16 mouse cellular contexts compared by ENCODE assay signal in the genomic region with DNA sequence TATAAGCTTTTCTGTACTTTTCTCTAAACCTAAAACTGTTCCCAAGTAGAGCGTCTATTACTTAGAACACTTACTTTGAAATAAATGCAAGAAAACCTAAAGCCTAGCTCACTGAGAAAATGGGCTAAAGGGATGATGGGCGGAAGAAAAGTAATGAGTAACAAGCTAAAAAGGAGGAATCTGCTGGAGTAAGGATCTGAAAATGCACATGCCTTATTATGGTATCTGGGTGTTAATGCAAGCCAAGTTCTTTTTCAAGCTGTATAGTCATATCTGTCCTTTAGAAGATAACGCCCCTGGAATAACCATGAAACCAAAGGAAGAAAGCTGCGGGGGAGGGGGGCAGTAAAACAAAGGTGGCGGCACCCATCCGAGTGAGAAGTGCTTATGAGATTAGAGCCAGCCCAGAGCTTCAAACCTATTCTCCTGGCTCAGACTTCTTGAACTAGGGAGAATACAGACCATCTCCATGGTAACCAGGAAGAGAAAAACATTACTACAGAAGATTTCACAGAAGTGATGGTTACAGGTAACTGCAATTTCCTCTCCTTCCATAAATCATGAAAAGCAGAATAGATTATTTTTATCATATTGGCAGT. TPM values are rescaled to one million over a fixed set of nuclear protein-coding genes. Genes with fewer than 3 reads are reported as not detected.
"Had no signal": no experiment of that assay in that cellular context is flagged by ENCODE, and none has a peak within 500 bp of the region (broad histone marks: within the 10 kb centered on the region; RNA-seq: fewer than 3 reads in every experiment).

No protein-coding gene starts in this region.

- H3K4me2 ChIP-seq: liver, embryonic 11.5 days; liver, embryonic 15.5 days; lung, embryonic 14.5 days; midbrain, embryonic 12.5 days; neural tube, embryonic 13.5 days had no signal

- H3K36me3 ChIP-seq: limb, embryonic 10.5 days; liver, embryonic 15.5 days; midbrain, embryonic 12.5 days; neural tube, embryonic 13.5 days had no signal

- H3K4me1 ChIP-seq: liver, embryonic 15.5 days had no signal

- H3K27ac ChIP-seq: left cerebral cortex, adult 2 months; limb, embryonic 10.5 days; liver, embryonic 15.5 days; midbrain, embryonic 12.5 days; neural tube, embryonic 13.5 days had no signal

- H3K9me3 ChIP-seq: limb, embryonic 10.5 days; liver, embryonic 15.5 days; neural tube, embryonic 13.5 days had no signal

- DNase-seq: kidney, postnatal 25 days; lung, embryonic 14.5 days; lung, postnatal 10 days; lung, postnatal 4 days; retina, postnatal 1 day; right cerebral cortex, postnatal 4 days; spleen, adult 18-20 months; thymus, adult 18-20 months; thymus, postnatal 14 days had no signal

- H3K9ac ChIP-seq: liver, embryonic 15.5 days; lung, embryonic 14.5 days; midbrain, embryonic 12.5 days; neural tube, embryonic 13.5 days had no signal

- H3K4me3 ChIP-seq: left cerebral cortex, adult 2 months; limb, embryonic 10.5 days; liver, embryonic 15.5 days; midbrain, embryonic 12.5 days; neural tube, embryonic 13.5 days had no signal

RNA-seq across cellular contexts. Expression of a gene that starts 5.5 kb away (rescaled TPM):
- total RNA-seq: megakaryocyte, adult 5-6 weeks had no signal
